Mouse (Mus musculus) lung, postnatal 14 days (tissue): Measurements from ENCODE around the gene Olfr643.
"Not testable (repeated sequence)": the region's sequence is repeated elsewhere in the genome, so short reads cannot be mapped to it uniquely, and the experiment has no call there.

ENCODE experiments used
- DNase-seq: peaks from one replicate; pipeline ENCODE4 v3.0.0; 2021

Gene Olfr643

DNA sequence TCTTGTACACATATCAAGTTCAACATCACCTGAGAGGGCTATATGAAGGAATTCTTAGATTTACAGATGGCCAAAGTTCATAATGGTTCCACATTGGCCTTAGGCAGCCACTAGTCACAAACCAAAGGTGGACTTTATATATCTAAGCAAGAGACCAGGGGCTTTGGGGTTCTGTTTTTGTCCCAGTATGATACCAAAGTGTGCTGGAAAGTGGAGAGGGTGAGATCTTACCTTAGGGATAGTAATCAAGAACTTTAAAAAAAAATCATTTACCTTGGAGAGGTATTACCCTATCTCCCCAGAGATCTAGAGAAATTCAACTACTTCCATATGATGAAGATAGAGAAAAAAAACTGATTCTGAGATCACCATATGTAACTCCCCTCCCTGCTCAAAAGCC, 120.0 kb downstream of the Olfr643 start, which contains the start of gene Olfr639:
Olfr639 (minus strand) TSS at position 101 of the 400 bp plus-strand sequence.
- DNase-seq: no peak

DNA sequence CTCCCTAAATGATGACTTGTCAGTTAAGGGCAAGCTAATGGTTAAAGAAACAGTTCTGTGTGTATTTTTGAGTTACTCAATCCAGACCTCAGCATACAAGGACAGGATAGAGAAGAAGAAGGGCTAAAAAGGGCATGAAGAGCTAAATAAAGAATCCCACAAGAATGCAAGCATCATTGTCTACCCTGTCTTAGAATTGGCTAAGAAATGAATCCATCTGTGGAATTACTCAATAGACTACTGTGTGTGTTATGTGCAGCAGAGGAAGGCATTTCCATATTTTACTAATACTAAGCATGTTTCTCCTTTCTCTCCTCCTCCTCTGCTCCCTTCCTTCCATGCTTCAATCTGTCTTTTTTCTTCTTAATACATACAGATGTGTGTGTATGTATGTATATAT, 138.1 kb downstream of the Olfr643 start:
- no peak for DNase-seq

DNA sequence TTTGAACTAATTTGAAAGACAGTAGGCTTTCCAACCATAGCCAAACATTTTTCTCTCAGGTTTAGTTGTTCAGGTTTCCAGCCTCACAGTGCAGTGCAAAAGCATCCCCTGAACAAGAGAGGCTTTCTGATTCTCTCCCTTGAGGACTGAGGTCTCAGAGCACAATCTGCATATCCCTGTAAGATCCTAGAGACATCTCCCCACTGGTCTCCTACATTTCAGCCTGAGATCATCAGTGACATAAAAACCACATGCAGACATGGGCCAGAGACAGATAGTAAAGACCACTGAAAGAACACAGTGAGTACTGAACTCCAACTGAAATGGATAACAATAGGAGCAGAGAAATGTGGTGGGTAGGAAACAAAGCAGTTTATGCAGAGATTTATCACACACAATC, 138.8 kb downstream of the Olfr643 start, which contains the start of gene Olfr638:
Olfr638 (plus strand) TSS at position 301 of the 400 bp plus-strand sequence.
- no peak for DNase-seq

DNA sequence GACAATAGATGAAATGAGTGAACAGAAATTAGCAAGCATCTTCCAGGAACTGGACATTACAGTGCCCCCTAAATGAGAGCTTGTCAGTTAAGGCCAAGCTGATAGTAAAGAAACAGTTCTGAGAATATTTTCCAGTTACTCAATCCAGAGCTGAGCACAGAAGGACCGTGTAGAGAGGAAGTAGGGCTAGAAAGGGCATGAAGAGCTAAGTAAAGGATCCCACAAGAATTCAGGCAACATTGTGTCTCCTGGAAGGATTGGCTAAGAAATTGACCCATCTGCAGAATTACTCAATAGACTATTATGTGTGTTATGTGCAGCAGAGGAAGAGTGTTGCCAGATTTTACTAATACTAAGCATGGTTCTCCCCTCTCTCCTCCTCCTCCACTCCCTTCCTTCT, 165.4 kb downstream of the Olfr643 start:
- no peak for DNase-seq

DNA sequence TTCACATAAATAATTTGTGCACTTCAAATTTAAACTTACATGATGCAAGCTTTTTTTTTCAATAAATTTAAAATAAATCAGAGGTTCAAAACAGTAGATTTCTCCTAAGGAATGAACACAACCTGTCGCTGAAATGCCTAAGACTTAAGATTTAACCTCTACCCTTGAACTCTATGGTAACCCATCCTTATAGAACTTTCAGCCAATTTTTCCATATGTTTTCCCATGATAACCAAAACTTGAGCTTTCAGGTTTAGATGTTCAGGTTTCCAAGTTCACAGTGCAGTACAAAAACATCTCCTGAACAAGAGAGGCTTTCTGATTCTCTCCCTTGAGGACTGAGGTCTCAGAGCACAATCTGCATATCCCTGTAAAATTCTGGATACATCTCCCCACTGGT, 166.4 kb downstream of the Olfr643 start, which contains the start of gene Olfr635:
Olfr635 (plus strand) TSS at position 301 of the 400 bp plus-strand sequence.
- DNase-seq: no peak

DNA sequence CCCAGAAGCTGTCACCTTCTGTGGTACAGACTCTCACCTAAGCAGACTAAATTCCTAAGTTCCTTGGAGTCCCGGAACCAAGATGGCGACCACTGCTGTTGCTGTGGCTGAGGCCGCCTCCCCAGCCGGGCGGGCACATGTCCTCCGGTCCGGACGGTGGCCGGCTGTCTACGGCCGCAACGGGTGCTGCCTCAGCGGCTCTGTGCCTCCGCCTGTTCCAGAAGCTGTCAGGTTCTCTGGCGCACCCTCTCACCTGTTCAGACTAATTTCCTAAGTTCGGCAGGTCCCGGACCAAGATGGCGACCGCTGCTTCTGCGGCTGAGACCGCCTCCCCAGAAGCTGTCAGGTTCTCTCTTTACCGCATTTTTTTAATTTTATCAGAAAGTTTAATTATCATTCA, 170.3 kb downstream of the Olfr643 start:
- DNase-seq: not testable (repeated sequence)
